Mouse (Mus musculus) forebrain, embryonic 10.5 days (tissue): Measurements from ENCODE around the gene Arhgap27. TPM values are rescaled to one million over a fixed set of nuclear protein-coding genes. Genes with fewer than 3 reads are reported as not detected.

ENCODE experiments used
- DNase-seq: peaks from one replicate; pipeline ENCODE4 v3.0.0-alpha.2; 2017; ENCODE audit warnings: low spot score; ENCODE audit errors: extremely low spot score
- H3K27ac ChIP-seq: fragments of 300-500 bp; sonication (generic); 2 replicates; pipeline ENCODE4 v1.5.1; 2016; ENCODE audit warnings: mild to moderate bottlenecking
- H3K27me3 ChIP-seq: fragments of 300-500 bp; sonication (generic); 2 replicates; pipeline ENCODE4 v1.6.1; 2016; ENCODE audit warnings: mild to moderate bottlenecking; ENCODE audit not compliant: poor library complexity, severe bottlenecking
- H3K36me3 ChIP-seq: fragments of 300-500 bp; sonication (generic); replicated peaks from 2 replicates; pipeline ENCODE4 v1.6.1; 2016; ENCODE audit warnings: mild to moderate bottlenecking, moderate library complexity
- H3K4me1 ChIP-seq: fragments of 300-500 bp; sonication (generic); 2 replicates; pipeline ENCODE4 v1.6.1; 2016
- H3K4me3 ChIP-seq: fragments of 300-500 bp; sonication (generic); 2 replicates; pipeline ENCODE4 v1.5.1; 2016; ENCODE audit warnings: mild to moderate bottlenecking, moderate library complexity
- H3K9me3 ChIP-seq: fragments of 300-500 bp; sonication (generic); 2 replicates; pipeline ENCODE4 v1.6.1; 2016; ENCODE audit warnings: mild to moderate bottlenecking, moderate library complexity
- WGBS: fragments of 180-500 bp; shearing (Covaris S2); methylation state at CpG from one replicate; pipeline ENCODE4 v1.1.7; 2016; 5-methylcytosine and 5-hydroxymethylcytosine counted together
- polyA plus RNA-seq: library from polyadenylated mRNA; unstranded; fragments of >200 nt; fragmentation: Nextera tagmentation; extraction: Ambion mirVana; gene quantifications from 2 replicates; pipeline ENCODE4 v1.2.1, GENCODE M21; 2016

Arhgap27 gene
- polyA plus RNA-seq, 1 experiment from 2014 or later = 3.8 TPM

GRCm38 (mm10) chr11:103360661-103361081, 2.8 kb downstream of the Arhgap27 start:
- WGBS = 3% methylated on average over 48 of the region's 48 CpGs
- peak overlapping the region; percentile 83 for H3K27ac ChIP-seq
- no peak for DNase-seq

DNA sequence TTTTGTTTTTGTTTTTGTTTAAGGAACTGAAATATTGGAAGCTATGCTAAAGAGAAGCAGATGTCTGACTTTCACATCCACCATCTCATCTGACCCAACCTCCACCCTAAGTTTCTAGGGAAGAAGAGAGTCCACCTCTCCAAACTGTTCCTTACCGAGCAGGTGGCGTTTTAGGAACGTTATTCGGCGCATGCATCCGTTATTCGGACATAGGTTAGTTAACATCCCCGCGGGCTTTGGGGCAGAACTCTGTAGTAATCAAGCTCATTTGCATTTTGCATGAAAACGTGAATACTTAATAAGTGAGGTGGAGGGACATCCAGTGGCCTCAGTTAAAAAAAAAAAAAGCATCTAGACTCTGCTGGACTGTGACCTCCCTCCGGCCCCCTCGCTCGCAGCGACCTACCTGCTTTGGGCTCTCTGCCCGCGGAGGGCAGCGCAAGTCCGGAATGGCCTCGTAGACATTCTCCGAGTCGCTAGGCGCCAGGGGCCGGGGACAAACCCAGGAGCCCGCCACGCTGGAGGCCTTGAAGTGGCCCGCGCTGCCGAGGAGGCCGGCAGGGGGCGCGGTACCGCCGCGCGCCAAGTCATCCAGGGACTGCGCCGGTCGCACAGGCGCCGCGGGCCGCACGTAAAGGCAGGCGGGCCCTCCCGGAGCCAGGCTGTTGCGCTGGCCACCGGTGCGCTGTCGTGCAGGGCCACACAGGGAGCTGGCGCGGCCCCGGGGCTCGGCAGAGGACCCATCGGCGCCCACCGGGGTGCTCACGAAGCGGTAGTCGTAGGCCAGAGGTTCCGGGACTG, 3.5 kb downstream of the Arhgap27 start:
- H3K27ac ChIP-seq = peak overlapping the region; percentile 83
- H3K4me3 ChIP-seq = peak overlapping the region; percentile 62
- no peaks in the 10 kb centered on the region for H3K9me3 ChIP-seq
- peaks cover 85% of the 10 kb centered on the region for H3K4me1 ChIP-seq
- peaks cover 100% of the 10 kb centered on the region for H3K27me3 ChIP-seq
- 1% methylated on average over 60 of the region's 60 CpGs for WGBS
- no peaks in the 10 kb centered on the region for H3K36me3 ChIP-seq
- peak; percentile 84 for DNase-seq

More at GRCm38 (mm10) chr11:103360661-103361081, 2.8 kb downstream of the Arhgap27 start:
- Histone ChIP-seq H3K4me1 (peaks cover 78% of the 10 kb centered on the region), H3K4me3 (peak overlapping the region; percentile 62), H3K36me3 (0 out of 2 replicates have a peak, but pooled peaks cover 2% of the 10 kb centered on the region), H3K27me3 (peaks cover 100% of the 10 kb centered on the region), H3K9me3 (no peaks in the 10 kb centered on the region)

- 0 out of 2 replicates have a peak overlapping the region, but pooled peaks have one; percentile 3 for H3K27ac ChIP-seq
- H3K36me3 ChIP-seq = no peaks in the 10 kb centered on the region
- H3K4me3 ChIP-seq = peak overlapping the region; percentile 31
- H3K9me3 ChIP-seq = no peaks in the 10 kb centered on the region
- DNase-seq = peak; percentile 83
- under 1% methylated on average over 22 of the region's 22 CpGs for WGBS
- peaks cover 82% of the 10 kb centered on the region for H3K4me1 ChIP-seq
- H3K27me3 ChIP-seq = peaks cover 96% of the 10 kb centered on the region
Observed at GRCm38 (mm10) chr11:103359122-103359521, 4.4 kb downstream of the Arhgap27 start.

GRCm38 (mm10) chr11:103358316-103358715, 5.2 kb downstream of the Arhgap27 start:
- Histone ChIP-seq H3K36me3 (no peaks in the 10 kb centered on the region), H3K27ac (no peak overlapping the region), H3K9me3 (no peaks in the 10 kb centered on the region), H3K4me1 (peaks cover 75% of the 10 kb centered on the region), H3K4me3 (no peak overlapping the region), H3K27me3 (peaks cover 88% of the 10 kb centered on the region)
- DNase-seq = no peak
- 62% methylated on average over 4 of the region's 4 CpGs for WGBS

DNA sequence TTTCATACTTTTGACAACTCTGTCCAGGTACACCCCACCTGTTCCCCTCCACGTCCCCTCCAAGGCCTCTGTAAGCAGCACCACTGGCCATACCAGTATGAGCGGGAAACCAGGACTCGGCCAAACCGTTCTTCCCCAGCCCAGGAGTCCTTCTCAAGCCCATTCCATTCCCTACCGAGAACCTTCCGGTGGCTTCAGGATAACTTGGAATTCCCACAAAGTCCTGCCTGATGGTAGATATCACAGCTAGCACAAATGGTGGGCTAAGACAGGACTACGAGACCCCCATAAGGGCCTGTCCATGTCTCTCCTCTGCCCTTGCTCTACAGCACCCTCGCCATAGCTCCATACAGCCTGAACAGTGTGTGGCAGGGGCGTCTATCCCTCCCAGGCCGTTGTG, 5.8 kb downstream of the Arhgap27 start:
- Histone ChIP-seq H3K36me3 (no peaks in the 10 kb centered on the region), H3K27me3 (peaks cover 82% of the 10 kb centered on the region), H3K4me3 (no peak overlapping the region), H3K27ac (no peak overlapping the region), H3K9me3 (peaks cover 3% of the 10 kb centered on the region; the same call in 1 of the 2 replicates), H3K4me1 (peaks cover 69% of the 10 kb centered on the region)
- 91% methylated on average over 10 of the region's 10 CpGs for WGBS
- no peak for DNase-seq

- Histone ChIP-seq H3K9me3 (peaks cover 6% of the 10 kb centered on the region; the same call in 1 of the 2 replicates), H3K27me3 (peaks cover 75% of the 10 kb centered on the region), H3K4me3 (no peak overlapping the region), H3K27ac (no peak overlapping the region), H3K4me1 (peaks cover 63% of the 10 kb centered on the region), H3K36me3 (no peaks in the 10 kb centered on the region)
- no peak for DNase-seq
- WGBS = 82% methylated on average over 16 of the region's 16 CpGs
Observed at GRCm38 (mm10) chr11:103356938-103357670, 6.4 kb downstream of the Arhgap27 start.

DNA sequence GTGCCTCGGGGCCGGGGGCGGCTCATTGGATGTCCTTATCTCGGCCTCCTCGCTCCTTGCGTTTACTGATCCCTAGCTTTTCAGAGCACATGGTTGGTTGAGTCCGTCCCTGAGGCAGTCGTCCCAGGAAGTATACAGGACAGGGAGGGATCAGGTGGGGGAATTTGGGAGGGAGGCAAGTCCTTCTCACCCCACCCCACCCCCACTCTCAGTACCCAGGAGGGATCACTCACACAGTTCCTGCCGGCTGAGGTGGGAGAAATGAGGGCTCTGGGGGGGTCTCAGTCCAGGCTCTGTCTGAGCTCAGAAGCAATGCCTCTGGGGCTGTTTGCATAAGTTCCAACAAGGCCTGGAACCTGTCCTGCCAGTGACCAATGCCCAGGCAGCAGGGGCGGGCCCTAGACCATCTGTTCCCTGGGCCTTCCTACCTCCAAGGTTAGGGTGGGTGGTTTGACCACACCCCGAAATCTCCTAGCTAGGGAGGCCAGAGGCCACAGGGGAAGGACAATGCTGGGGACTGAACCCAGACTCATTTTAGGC, 7.4 kb downstream of the Arhgap27 start:
- Histone ChIP-seq H3K36me3 (no peaks in the 10 kb centered on the region), H3K27me3 (peaks cover 65% of the 10 kb centered on the region), H3K4me1 (peaks cover 53% of the 10 kb centered on the region), H3K9me3 (peaks cover 6% of the 10 kb centered on the region; the same call in 1 of the 2 replicates), H3K4me3 (no peak overlapping the region), H3K27ac (no peak overlapping the region)
- 31% methylated on average over 9 of the region's 11 CpGs for WGBS
- DNase-seq = no peak

GRCm38 (mm10) chr11:103355251-103355650, 8.2 kb downstream of the Arhgap27 start:
- H3K4me1 ChIP-seq = peaks cover 44% of the 10 kb centered on the region
- no peak overlapping the region for H3K4me3 ChIP-seq
- peaks cover 57% of the 10 kb centered on the region for H3K27me3 ChIP-seq
- H3K36me3 ChIP-seq = no peaks in the 10 kb centered on the region
- WGBS = 28% methylated on average over 11 of the region's 11 CpGs
- H3K9me3 ChIP-seq = peaks cover 6% of the 10 kb centered on the region; the same call in 1 of the 2 replicates
- no peak overlapping the region for H3K27ac ChIP-seq
- DNase-seq = peak; percentile 27

GRCm38 (mm10) chr11:103354033-103354432, 9.5 kb downstream of the Arhgap27 start:
- DNase-seq = no peak
- 84% methylated on average over 3 of the region's 3 CpGs for WGBS
- no peak overlapping the region for H3K4me3 ChIP-seq
- peaks cover 12% of the 10 kb centered on the region; the same call in 1 of the 2 replicates for H3K9me3 ChIP-seq
- peaks cover 45% of the 10 kb centered on the region for H3K27me3 ChIP-seq
- H3K4me1 ChIP-seq = peaks cover 32% of the 10 kb centered on the region
- H3K27ac ChIP-seq = no peak overlapping the region
- H3K36me3 ChIP-seq = no peaks in the 10 kb centered on the region

- Histone ChIP-seq H3K27ac (no peak overlapping the region), H3K4me1 (peaks cover 26% of the 10 kb centered on the region), H3K27me3 (peaks cover 28% of the 10 kb centered on the region), H3K4me3 (no peak overlapping the region), H3K9me3 (peaks cover 12% of the 10 kb centered on the region; the same call in 1 of the 2 replicates), H3K36me3 (no peaks in the 10 kb centered on the region)
- WGBS = 85% methylated on average over 5 of the region's 5 CpGs
- DNase-seq = no peak
Observed at GRCm38 (mm10) chr11:103352239-103352814, 11.2 kb downstream of the Arhgap27 start.

DNA sequence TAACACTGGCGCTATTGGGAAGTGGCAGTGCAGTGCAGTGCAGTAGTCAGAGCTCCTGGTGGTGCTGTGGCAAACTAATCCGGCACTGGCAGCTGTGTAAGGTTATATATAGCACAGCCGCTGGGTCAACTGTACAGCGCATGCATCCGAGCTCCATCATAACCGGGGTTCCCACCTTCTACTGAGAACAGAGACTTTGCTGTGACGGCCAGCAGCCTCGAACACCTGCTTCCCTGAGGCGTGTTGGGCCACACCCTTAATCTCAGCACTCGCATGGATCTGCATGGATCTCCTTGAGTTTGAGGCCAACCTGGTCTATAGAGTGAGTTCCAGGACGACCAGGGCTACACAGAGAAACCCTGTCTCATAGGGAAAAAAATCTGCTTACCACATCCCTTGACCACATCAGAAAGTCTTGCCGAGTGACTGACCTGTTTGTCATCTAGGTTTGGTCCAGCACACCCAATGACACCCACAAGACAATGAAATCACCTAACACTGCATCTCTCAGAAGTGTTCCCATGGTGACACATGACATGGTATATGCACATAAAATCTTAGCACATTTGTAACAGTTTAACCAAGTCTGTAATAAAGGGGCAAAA, 12.7 kb downstream of the Arhgap27 start:
- 91% methylated on average over 12 of the region's 12 CpGs for WGBS
- H3K4me1 ChIP-seq = peaks cover 11% of the 10 kb centered on the region
- DNase-seq = no peak
- H3K36me3 ChIP-seq = no peaks in the 10 kb centered on the region
- H3K27me3 ChIP-seq = peaks cover 13% of the 10 kb centered on the region
- no peak overlapping the region for H3K27ac ChIP-seq
- peaks cover 12% of the 10 kb centered on the region; the same call in 1 of the 2 replicates for H3K9me3 ChIP-seq
- no peak overlapping the region for H3K4me3 ChIP-seq

DNA sequence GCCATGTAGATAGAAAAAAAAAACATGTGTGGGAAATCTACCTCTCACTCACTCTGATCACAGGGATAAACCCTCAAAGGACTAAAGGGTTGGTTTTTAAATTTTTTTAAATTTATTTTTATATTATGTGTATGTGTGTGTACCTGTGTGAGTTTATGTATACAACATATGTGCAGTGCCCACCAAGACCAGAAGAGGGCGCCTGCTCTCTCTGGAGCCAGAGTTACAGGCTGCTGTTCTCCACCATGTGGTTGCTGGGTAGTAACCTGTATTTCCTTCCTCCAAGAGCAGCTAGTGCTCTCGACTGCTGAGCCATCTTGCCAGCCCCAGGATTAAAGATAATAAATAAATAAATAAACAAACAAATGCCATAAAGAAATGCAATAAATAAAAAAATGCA, 13.8 kb downstream of the Arhgap27 start:
- H3K4me1 ChIP-seq = no peaks in the 10 kb centered on the region; the same call in 1 of the 2 replicates
- no peaks in the 10 kb centered on the region for H3K36me3 ChIP-seq
- no peak overlapping the region for H3K27ac ChIP-seq
- 88% methylated on average over 2 of the region's 2 CpGs for WGBS
- peaks cover 12% of the 10 kb centered on the region; the same call in 1 of the 2 replicates for H3K9me3 ChIP-seq
- H3K4me3 ChIP-seq = no peak overlapping the region
- peaks cover 7% of the 10 kb centered on the region for H3K27me3 ChIP-seq
- DNase-seq = no peak
